Mouse (Mus musculus): ENCODE data around the gene Irgq. TPM values are rescaled to one million over a fixed set of nuclear protein-coding genes. Genes with fewer than 3 reads are reported as not detected.
"Not testable (repeated sequence)": the region's sequence is repeated elsewhere in the genome, so short reads cannot be mapped to it uniquely, and the experiment has no call there.

Gene Irgq
- polyA plus RNA-seq, 1 experiment from 2014 or later, result 8.4 TPM

- no peak for DNase-seq (ENCODE audit: low spot score)
- peaks cover 38% of the 10 kb centered on the region for H3K36me3 ChIP-seq
- peaks cover 8% of the 10 kb centered on the region; the same call in 1 of the 2 replicates for H3K9me3 ChIP-seq (replicated peaks)
- H3K27me3 ChIP-seq (ENCODE audit: low read depth, poor library complexity, severe bottlenecking), result peaks cover 66% of the 10 kb centered on the region
- no peak overlapping the region for H3K4me3 ChIP-seq
- 47% methylated on average over 21 of the region's 21 CpGs for WGBS
- H3K4me1 ChIP-seq, result peaks cover 49% of the 10 kb centered on the region
- no peak overlapping the region for H3K27ac ChIP-seq (replicated peaks)
Observed at GRCm38 (mm10) chr7:24501492-24501891, 29.0 kb upstream of the Irgq start.

DNA sequence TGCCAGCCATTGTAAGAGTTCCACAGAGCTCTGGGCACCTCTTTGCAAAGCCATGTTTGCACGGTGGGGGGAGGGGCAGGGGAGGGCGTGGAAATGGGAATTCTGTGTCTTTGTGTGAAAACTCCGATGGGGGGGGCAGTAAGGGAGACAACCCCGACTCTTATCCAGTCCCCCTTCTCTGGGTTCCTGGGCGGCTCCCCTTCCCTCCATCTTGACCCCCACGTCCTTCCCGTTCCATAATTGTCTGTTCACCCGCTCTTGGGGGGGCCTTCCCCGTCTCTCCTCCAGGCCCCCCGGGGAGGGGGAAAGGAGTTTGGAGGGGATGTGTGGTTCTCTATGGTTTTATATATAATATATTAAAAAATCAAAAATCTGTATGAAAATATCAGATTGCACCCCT is 26.5 kb upstream of the Irgq start:
- peaks cover 33% of the 10 kb centered on the region for H3K36me3 ChIP-seq
- H3K4me3 ChIP-seq, result 0 out of 2 replicates have a peak overlapping the region, but pooled peaks have one; percentile 27
- peak overlapping the region; percentile 96; the same call in 1 of the 2 replicates for H3K27ac ChIP-seq (replicated peaks)
- DNase-seq (ENCODE audit: low spot score), result no peak
- 24% methylated on average over 10 of the region's 10 CpGs for WGBS
- H3K9me3 ChIP-seq (replicated peaks), result peaks cover 8% of the 10 kb centered on the region; the same call in 1 of the 2 replicates
- H3K27me3 ChIP-seq (ENCODE audit: low read depth, poor library complexity, severe bottlenecking), result peaks cover 43% of the 10 kb centered on the region
- H3K4me1 ChIP-seq, result peaks cover 62% of the 10 kb centered on the region

- H3K9me3 ChIP-seq (replicated peaks), result peaks cover 8% of the 10 kb centered on the region; the same call in 1 of the 2 replicates
- 0 out of 2 replicates have a peak overlapping the region, but pooled peaks have one; percentile 65 for H3K4me3 ChIP-seq
- no peak for DNase-seq (ENCODE audit: low spot score)
- H3K4me1 ChIP-seq, result peaks cover 56% of the 10 kb centered on the region
- H3K27ac ChIP-seq (replicated peaks), result peak overlapping the region; percentile 96
- WGBS, result 13% methylated on average over 4 of the region's 4 CpGs
- peaks cover 33% of the 10 kb centered on the region for H3K36me3 ChIP-seq
- peaks cover 35% of the 10 kb centered on the region for H3K27me3 ChIP-seq (ENCODE audit: low read depth, poor library complexity, severe bottlenecking)
Observed at GRCm38 (mm10) chr7:24504868-24505267, 25.6 kb upstream of the Irgq start.

GRCm38 (mm10) chr7:24505447-24506064 is 24.9 kb upstream of the Irgq start:
- H3K36me3 ChIP-seq, result peaks cover 35% of the 10 kb centered on the region
- no peak for DNase-seq (ENCODE audit: low spot score)
- H3K27me3 ChIP-seq (ENCODE audit: low read depth, poor library complexity, severe bottlenecking), result peaks cover 28% of the 10 kb centered on the region
- H3K9me3 ChIP-seq (replicated peaks), result peaks cover 4% of the 10 kb centered on the region; the same call in 1 of the 2 replicates
- peak overlapping the region; percentile 96 for H3K27ac ChIP-seq (replicated peaks)
- H3K4me3 ChIP-seq, result peak overlapping the region; percentile 65
- whole genome bisulfite sequencing, result 12% methylated on average over 15 of the region's 15 CpGs
- peaks cover 49% of the 10 kb centered on the region for H3K4me1 ChIP-seq

GRCm38 (mm10) chr7:24506065-24506459 is 24.4 kb upstream of the Irgq start:
- H3K4me3 ChIP-seq, result peak overlapping the region; percentile 65
- DNase-seq (ENCODE audit: low spot score), result no peak
- peak overlapping the region; percentile 96 for H3K27ac ChIP-seq (replicated peaks)
- H3K9me3 ChIP-seq (replicated peaks), result no peaks in the 10 kb centered on the region
- H3K4me1 ChIP-seq, result peaks cover 49% of the 10 kb centered on the region
- 14% methylated on average over 3 of the region's 3 CpGs for WGBS
- peaks cover 35% of the 10 kb centered on the region for H3K36me3 ChIP-seq
- H3K27me3 ChIP-seq (ENCODE audit: low read depth, poor library complexity, severe bottlenecking), result peaks cover 23% of the 10 kb centered on the region

- peaks cover 49% of the 10 kb centered on the region for H3K4me1 ChIP-seq
- no peak for DNase-seq (ENCODE audit: low spot score)
- under 1% methylated on average over 12 of the region's 12 CpGs for WGBS
- no peaks in the 10 kb centered on the region for H3K9me3 ChIP-seq (replicated peaks)
- H3K27ac ChIP-seq (replicated peaks), result peak overlapping the region; percentile 96
- peaks cover 19% of the 10 kb centered on the region for H3K27me3 ChIP-seq (ENCODE audit: low read depth, poor library complexity, severe bottlenecking)
- peak overlapping the region; percentile 65 for H3K4me3 ChIP-seq
- H3K36me3 ChIP-seq, result peaks cover 35% of the 10 kb centered on the region
Observed at GRCm38 (mm10) chr7:24506476-24506837, 24.0 kb upstream of the Irgq start.

- Histone ChIP-seq H3K36me3 (peaks cover 35% of the 10 kb centered on the region), H3K27me3 (ENCODE audit: low read depth, poor library complexity, severe bottlenecking) (peaks cover 12% of the 10 kb centered on the region), H3K9me3 (replicated peaks) (no peaks in the 10 kb centered on the region), H3K4me1 (peaks cover 49% of the 10 kb centered on the region), H3K27ac (replicated peaks) (peak within 1 kb of the TSS; percentile 96), H3K4me3 (peak within 1 kb of the TSS; percentile 65)
- under 1% methylated on average over 84 of the region's 84 CpGs for WGBS
- DNase-seq (ENCODE audit: low spot score), result peak; percentile 92
Observed at GRCm38 (mm10) chr7:24506838-24507725, 23.4 kb upstream of the Irgq start, which contains the start of gene Zfp428. TSS of gene Zfp428 (plus strand) at chr7:24507006.

- H3K36me3 ChIP-seq, result peaks cover 35% of the 10 kb centered on the region
- no peaks in the 10 kb centered on the region for H3K9me3 ChIP-seq (replicated peaks)
- peaks cover 49% of the 10 kb centered on the region for H3K4me1 ChIP-seq
- peak overlapping the region; percentile 65 for H3K4me3 ChIP-seq
- no peak for DNase-seq (ENCODE audit: low spot score)
- peak overlapping the region; percentile 96 for H3K27ac ChIP-seq (replicated peaks)
- peaks cover 6% of the 10 kb centered on the region for H3K27me3 ChIP-seq (ENCODE audit: low read depth, poor library complexity, severe bottlenecking)
- whole genome bisulfite sequencing, result 1% methylated on average over 20 of the region's 20 CpGs
Observed at GRCm38 (mm10) chr7:24507726-24508114, 22.8 kb upstream of the Irgq start.

GRCm38 (mm10) chr7:24512355-24512754 is 18.1 kb upstream of the Irgq start, which contains the start of gene AC161166.1:
TSS of gene AC161166.1 (minus strand) at chr7:24512455.
- 92% methylated on average over 7 of the region's 7 CpGs for WGBS
- no peak for DNase-seq (ENCODE audit: low spot score)
- no peak within 1 kb of the TSS for H3K27ac ChIP-seq (replicated peaks)
- no peaks in the 10 kb centered on the region for H3K27me3 ChIP-seq (ENCODE audit: low read depth, poor library complexity, severe bottlenecking)
- H3K4me3 ChIP-seq, result no peak within 1 kb of the TSS
- H3K9me3 ChIP-seq (replicated peaks), result no peaks in the 10 kb centered on the region
- peaks cover 73% of the 10 kb centered on the region for H3K36me3 ChIP-seq
- H3K4me1 ChIP-seq, result peaks cover 16% of the 10 kb centered on the region

DNA sequence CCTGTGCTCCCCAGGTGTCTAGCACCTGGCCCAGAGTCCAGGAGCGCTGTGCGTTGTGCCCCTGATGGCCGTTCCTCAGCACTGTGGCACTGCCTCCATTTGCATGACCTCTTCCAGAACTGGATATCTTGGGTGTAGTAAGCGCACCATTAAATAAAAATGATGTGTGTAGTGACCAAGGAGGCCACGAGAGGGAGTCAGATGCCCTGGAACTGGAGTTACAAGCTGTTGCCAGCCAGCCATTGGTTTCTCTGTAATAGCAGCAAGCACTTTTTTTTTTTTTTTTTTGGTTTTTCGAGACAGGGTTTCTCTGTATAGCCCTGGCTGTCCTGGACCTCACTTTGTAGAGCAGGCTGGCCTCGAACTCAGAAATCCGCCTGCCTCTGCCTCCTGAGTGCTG is 14.2 kb upstream of the Irgq start:
- H3K4me1 ChIP-seq; H3K27ac ChIP-seq (replicated peaks); H3K9me3 ChIP-seq (replicated peaks); H3K27me3 ChIP-seq (ENCODE audit: low read depth, poor library complexity, severe bottlenecking); H3K4me3 ChIP-seq; DNase-seq (ENCODE audit: low spot score): not testable (repeated sequence)
- WGBS, result 62% methylated on average over 8 of the region's 8 CpGs
- peaks cover 75% of the 10 kb centered on the region for H3K36me3 ChIP-seq

DNA sequence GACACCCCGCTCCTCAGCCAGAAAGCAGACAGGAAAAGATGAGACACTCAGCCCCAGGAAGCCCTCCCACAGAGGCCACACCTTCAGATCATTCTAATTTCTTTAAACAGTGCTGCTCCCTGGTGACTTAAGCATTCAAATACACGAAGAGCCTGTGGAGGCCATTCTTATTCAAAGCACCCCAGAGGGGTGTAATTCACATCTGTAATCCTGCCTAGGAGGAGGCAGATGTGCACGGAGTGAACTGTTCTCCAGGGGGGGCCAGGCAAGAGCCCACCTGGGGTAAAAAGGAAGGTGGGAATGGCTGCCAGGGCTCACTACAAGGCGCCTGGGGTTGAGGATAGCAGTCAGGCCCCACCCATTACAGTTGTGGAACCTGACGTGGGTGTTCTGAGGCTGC is 13.4 kb upstream of the Irgq start:
- peaks cover 67% of the 10 kb centered on the region for H3K36me3 ChIP-seq
- no peak overlapping the region for H3K27ac ChIP-seq (replicated peaks)
- no peaks in the 10 kb centered on the region for H3K27me3 ChIP-seq (ENCODE audit: low read depth, poor library complexity, severe bottlenecking)
- peaks cover 6% of the 10 kb centered on the region; the same call in 1 of the 2 replicates for H3K4me1 ChIP-seq
- no peaks in the 10 kb centered on the region for H3K9me3 ChIP-seq (replicated peaks)
- WGBS, result 38% methylated on average over 5 of the region's 5 CpGs
- no peak for DNase-seq (ENCODE audit: low spot score)
- H3K4me3 ChIP-seq, result no peak overlapping the region

- DNase-seq (ENCODE audit: low spot score), result no peak
- Histone ChIP-seq H3K27me3 (ENCODE audit: low read depth, poor library complexity, severe bottlenecking) (no peaks in the 10 kb centered on the region), H3K27ac (replicated peaks) (no peak overlapping the region), H3K36me3 (peaks cover 61% of the 10 kb centered on the region), H3K4me3 (no peak overlapping the region), H3K9me3 (replicated peaks) (no peaks in the 10 kb centered on the region), H3K4me1 (peaks cover 6% of the 10 kb centered on the region; the same call in 1 of the 2 replicates)
- WGBS, result 56% methylated on average over 6 of the region's 6 CpGs
Observed at GRCm38 (mm10) chr7:24517654-24518053, 12.8 kb upstream of the Irgq start.
